24 mouse cellular contexts compared by ENCODE assay signal in genomic region chr9:74972736-74973135, GRCm38 (mm10). TPM values are rescaled to one million over a fixed set of nuclear protein-coding genes. Genes with fewer than 3 reads are reported as not detected.
DNase-seq lines count a peak whose midpoint lies in the region; ATAC-seq and TF ChIP-seq lines count a peak whose summit lies in the region.
"Had no signal": no experiment of that assay in that cellular context is flagged by ENCODE, and none has a peak within 500 bp of the region (broad histone marks: within the 10 kb centered on the region; RNA-seq: fewer than 3 reads in every experiment).

No protein-coding gene starts in this region.

- no peak for TF ChIP-seq POLR2A in liver, adult 2 months (IDR thresholded peaks at IDR 0.05; ENCODE audit: extremely low read depth, insufficient read depth, low read length)

- H3K4me2 ChIP-seq in liver, embryonic 11.5 days = no peak overlapping the region
- H3K4me2 ChIP-seq in liver, embryonic 13.5 days = no peak overlapping the region
- H3K4me2 ChIP-seq in liver, embryonic 15.5 days = no peak overlapping the region
- H3K4me2 ChIP-seq: forebrain, embryonic 13.5 days; heart, embryonic 13.5 days; hindbrain, embryonic 15.5 days had no signal

- peaks cover 33% of the 10 kb centered on the region; the same call in 1 of the 2 replicates for H3K79me2 ChIP-seq in liver, adult 2 months (ENCODE audit: control insufficient read depth, insufficient read depth, low read length)

- no peak overlapping the region for H3K27ac ChIP-seq in liver, adult 2 months (replicated peaks; ENCODE audit: insufficient read depth, low read depth, low read length)
- no peak overlapping the region for H3K27ac ChIP-seq in liver, embryonic 11.5 days (ENCODE audit: low read depth, low read length)
- H3K27ac ChIP-seq in liver, embryonic 13.5 days = no peak overlapping the region
- H3K27ac ChIP-seq in liver, embryonic 15.5 days (replicated peaks) = no peak overlapping the region
- H3K27ac ChIP-seq: forebrain, embryonic 10.5 days; forebrain, embryonic 13.5 days; heart, embryonic 10.5 days; heart, embryonic 13.5 days; hindbrain, embryonic 15.5 days had no signal

- H3K36me3 ChIP-seq in liver, adult 2 months (ENCODE audit: control insufficient read depth, insufficient read depth, low read length) = peaks cover 32% of the 10 kb centered on the region
- H3K36me3 ChIP-seq in liver, embryonic 11.5 days (ENCODE audit: control insufficient read depth, insufficient read depth, low read length) = no peaks in the 10 kb centered on the region
- no peaks in the 10 kb centered on the region for H3K36me3 ChIP-seq in liver, embryonic 13.5 days
- no peaks in the 10 kb centered on the region for H3K36me3 ChIP-seq in liver, embryonic 15.5 days (replicated peaks)
- H3K36me3 ChIP-seq: forebrain, embryonic 10.5 days; G1E; heart, embryonic 10.5 days; heart, embryonic 13.5 days; hindbrain, embryonic 15.5 days had no signal

- WGBS in liver, adult 2 months = 46% methylated on average over 5 of the region's 5 CpGs
- 73% methylated on average over 5 of the region's 5 CpGs for WGBS in liver, embryonic 11.5 days
- WGBS in liver, embryonic 13.5 days (ENCODE audit: insufficient replicate concordance) = 60% methylated on average over 5 of the region's 5 CpGs
- WGBS in liver, embryonic 15.5 days (ENCODE audit: insufficient replicate concordance) = 55% methylated on average over 5 of the region's 5 CpGs

- H3K9me3 ChIP-seq in liver, embryonic 11.5 days (ENCODE audit: control insufficient read depth, low read length) = no peaks in the 10 kb centered on the region
- H3K9me3 ChIP-seq in liver, embryonic 13.5 days (replicated peaks) = no peaks in the 10 kb centered on the region
- no peaks in the 10 kb centered on the region for H3K9me3 ChIP-seq in liver, embryonic 15.5 days (replicated peaks)
- H3K9me3 ChIP-seq: forebrain, embryonic 10.5 days; forebrain, embryonic 13.5 days; G1E; heart, embryonic 10.5 days; heart, embryonic 13.5 days; hindbrain, embryonic 15.5 days had no signal

- no peaks in the 10 kb centered on the region for H3K27me3 ChIP-seq in liver, adult 2 months (ENCODE audit: control insufficient read depth, insufficient read depth, low read length)
- H3K27me3 ChIP-seq in liver, embryonic 11.5 days (replicated peaks; ENCODE audit: control insufficient read depth, insufficient read depth, low read length) = no peaks in the 10 kb centered on the region
- no peaks in the 10 kb centered on the region for H3K27me3 ChIP-seq in liver, embryonic 13.5 days
- no peaks in the 10 kb centered on the region for H3K27me3 ChIP-seq in liver, embryonic 15.5 days
- H3K27me3 ChIP-seq: CH12.LX; forebrain, embryonic 13.5 days; heart, embryonic 13.5 days; hindbrain, embryonic 15.5 days; Patski had no signal

- ATAC-seq in liver, embryonic 11.5 days (replicated peaks; ENCODE audit: low FRiP score) = no peak
- peak; percentile 45 for ATAC-seq in liver, embryonic 13.5 days (ENCODE audit: low read depth)
- ATAC-seq in liver, embryonic 15.5 days (ENCODE audit: insufficient read depth) = peak; percentile 47; the same call in 1 of the 2 replicates
- no peak for ATAC-seq in monocyte, adult 5-6 weeks (replicated peaks; ENCODE audit: insufficient number of reproducible peaks, low FRiP score, low TSS enrichment, poor library complexity, severe bottlenecking)
- ATAC-seq: forebrain, embryonic 13.5 days; forebrain, embryonic 16.5 days; Patski had no signal

- no peak for TF ChIP-seq CTCF in liver, adult 2 months (IDR thresholded peaks at IDR 0.05; ENCODE audit: low read depth, low read length)

- no peak overlapping the region for H3K4me3 ChIP-seq in liver, adult 2 months (ENCODE audit: insufficient read depth, low read depth, low read length)
- no peak overlapping the region for H3K4me3 ChIP-seq in liver, embryonic 11.5 days (ENCODE audit: low read depth, low read length)
- H3K4me3 ChIP-seq in liver, embryonic 13.5 days (replicated peaks) = no peak overlapping the region
- H3K4me3 ChIP-seq in liver, embryonic 15.5 days (replicated peaks) = no peak overlapping the region
- H3K4me3 ChIP-seq: forebrain, embryonic 10.5 days; forebrain, embryonic 13.5 days; heart, adult 2 months; heart, embryonic 10.5 days; heart, embryonic 13.5 days; hindbrain, embryonic 15.5 days had no signal

- no peak overlapping the region for H3K9ac ChIP-seq in liver, adult 2 months (ENCODE audit: low read depth, low read length)
- H3K9ac ChIP-seq in liver, embryonic 11.5 days (ENCODE audit: low read depth, low read length) = no peak overlapping the region
- H3K9ac ChIP-seq in liver, embryonic 13.5 days = no peak overlapping the region
- no peak overlapping the region for H3K9ac ChIP-seq in liver, embryonic 15.5 days
- H3K9ac ChIP-seq: forebrain, embryonic 13.5 days; heart, embryonic 13.5 days; hindbrain, embryonic 15.5 days had no signal

- H3K4me1 ChIP-seq in liver, adult 2 months (ENCODE audit: control insufficient read depth, insufficient read depth, low read length) = peaks cover 53% of the 10 kb centered on the region
- peaks cover 13% of the 10 kb centered on the region for H3K4me1 ChIP-seq in liver, embryonic 11.5 days (replicated peaks; ENCODE audit: control insufficient read depth, insufficient read depth, low read length)
- peaks cover 21% of the 10 kb centered on the region for H3K4me1 ChIP-seq in liver, embryonic 13.5 days (replicated peaks)
- peaks cover 17% of the 10 kb centered on the region for H3K4me1 ChIP-seq in liver, embryonic 15.5 days (replicated peaks)

- peak; percentile 83 for DNase-seq in liver, adult 2 months (ENCODE audit: extremely low read depth, low read depth, low spot score)
- DNase-seq in liver, embryonic 11.5 days (ENCODE audit: low spot score) = no peak
- no peak for DNase-seq in liver, embryonic 13.5 days
- DNase-seq in thymus, postnatal 14 days = no peak
- DNase-seq: adrenal gland, postnatal 10 days; B cell, adult 2 months; cerebellum, adult 18-20 months; cerebellum, adult 9-10 months; cerebellum, postnatal 14 days; gastrocnemius, postnatal 25 days; heart, adult 2 months; heart, postnatal 14 days; heart, postnatal 4 days had no signal

RNA-seq across cellular contexts. Expression of gene Fam214a, which starts 20.1 kb away (rescaled TPM):
- 67.5 and 116 TPM in 2 replicates for total RNA-seq in liver, adult 2 months (2014; rRNA removed)
- 14.5 and 23.1 TPM in 2 replicates for polyA plus RNA-seq in liver, adult 2 months (2012; rRNA removed)
- 3.3 and 3.7 TPM in 2 replicates for polyA plus RNA-seq in liver, embryonic 11.5 days (2014; fragmentation: Nextera tagmentation; extraction: Ambion mirVana)
- 1.4 and 1.6 TPM in 2 replicates for polyA plus RNA-seq in liver, embryonic 13.5 days (2015; fragmentation: Nextera tagmentation; extraction: Ambion mirVana)
- polyA plus RNA-seq in liver, embryonic 15.5 days (2015; fragmentation: Nextera tagmentation; extraction: Ambion mirVana) = 1.9 and 2.1 TPM in 2 replicates
- total RNA-seq in monocyte, adult 5-6 weeks (2017) = 35.8 to 79.7 TPM (median 43.8 TPM) in 3 replicates

Comparison
In these comparisons a context has a peak if more than half of its experiments do, and no peak if none do; other contexts are left out.
1. ATAC-seq: peak in liver, embryonic 13.5 days (single experiment) and liver, embryonic 15.5 days (single experiment); none in liver, embryonic 11.5 days (single experiment) and monocyte, adult 5-6 weeks (single experiment).